Mouse (Mus musculus): ENCODE results near the gene Snx15. TPM values are rescaled to one million over a fixed set of nuclear protein-coding genes. Genes with fewer than 3 reads are reported as not detected.
"Not testable (repeated sequence)": the region's sequence is repeated elsewhere in the genome, so short reads cannot be mapped to it uniquely, and the experiment has no call there.

Snx15 gene
- 10 to 100 TPM; 12.0 to 14.6 TPM for total RNA-seq (2021)
- long read RNA-seq, experiment 1, transcript Snx15-201 (8 exons, 1,635 nt): major isoform, 19 of 24 reads
- long read RNA-seq, experiment 1, partial matches to known transcripts: 0 of 24 reads
- long read RNA-seq, experiment 1, other reads (novel, unspliced or antisense): 5 of 24 reads
- long read RNA-seq, experiment 2, transcript Snx15-201 (8 exons, 1,635 nt): major isoform, 14 of 18 reads
- long read RNA-seq, experiment 2, partial matches to known transcripts: 1 of 18 reads
- long read RNA-seq, experiment 2, other reads (novel, unspliced or antisense): 3 of 18 reads

GRCm38 (mm10) chr19:6127760-6128341, at the start of gene Snx15:
Gene Snx15 (minus strand): TSS chr19:6128304.
- peak; percentile 90 for DNase-seq

- DNase-seq: no peak
Measured at GRCm38 (mm10) chr19:6174771-6175170, 46.7 kb upstream of the Snx15 start.

GRCm38 (mm10) chr19:6171215-6171614, 43.1 kb upstream of the Snx15 start:
- DNase-seq: no peak

- DNase-seq: no peak
Measured at GRCm38 (mm10) chr19:6166750-6167149, 38.6 kb upstream of the Snx15 start.

- peak; percentile 24 for DNase-seq
Measured at GRCm38 (mm10) chr19:6163872-6164547, 35.9 kb upstream of the Snx15 start.

GRCm38 (mm10) chr19:6157220-6157619, 29.1 kb upstream of the Snx15 start:
- no peak for DNase-seq

GRCm38 (mm10) chr19:6156372-6156771, 28.3 kb upstream of the Snx15 start:
- DNase-seq: no peak

GRCm38 (mm10) chr19:6155174-6155573, 27.1 kb upstream of the Snx15 start:
- no peak for DNase-seq

GRCm38 (mm10) chr19:6144842-6145241, 16.7 kb upstream of the Snx15 start:
- no peak for DNase-seq

GRCm38 (mm10) chr19:6141394-6141749, 13.3 kb upstream of the Snx15 start, which contains the start of gene Arl2:
Gene Arl2 (minus strand): TSS chr19:6141548.
- DNase-seq: peak; percentile 66

GRCm38 (mm10) chr19:6140678-6141393, 12.7 kb upstream of the Snx15 start, which contains the start of gene Batf2:
Gene Batf2 (plus strand): TSS chr19:6140983.
- DNase-seq: peak; percentile 89

GRCm38 (mm10) chr19:6140374-6140677, 12.2 kb upstream of the Snx15 start:
- DNase-seq: no peak

GRCm38 (mm10) chr19:6139701-6140100, 11.6 kb upstream of the Snx15 start:
- DNase-seq: no peak

GRCm38 (mm10) chr19:6136397-6136796, 8.3 kb upstream of the Snx15 start:
- DNase-seq: no peak

GRCm38 (mm10) chr19:6133197-6133596, 5.1 kb upstream of the Snx15 start:
- DNase-seq: not testable (repeated sequence)

- DNase-seq: no peak
Measured at GRCm38 (mm10) chr19:6132171-6132827, 4.2 kb upstream of the Snx15 start.

GRCm38 (mm10) chr19:6130414-6131128, 2.5 kb upstream of the Snx15 start:
- not testable (repeated sequence) for DNase-seq

GRCm38 (mm10) chr19:6126789-6127580, 1.1 kb downstream of the Snx15 start:
- DNase-seq: no peak

GRCm38 (mm10) chr19:6126289-6126688, 1.8 kb downstream of the Snx15 start:
- peak; percentile 57 for DNase-seq

- no peak for DNase-seq
Measured at GRCm38 (mm10) chr19:6124898-6125297, 3.2 kb downstream of the Snx15 start.

- no peak for DNase-seq
Measured at GRCm38 (mm10) chr19:6123330-6123729, 4.8 kb downstream of the Snx15 start.
